Mouse (Mus musculus): Measurements from ENCODE around the gene Kcnk18. TPM values are rescaled to one million over a fixed set of nuclear protein-coding genes. Genes with fewer than 3 reads are reported as not detected.

Kcnk18 gene
- total and polyA plus RNA-seq, 2 experiments: not detected

DNA sequence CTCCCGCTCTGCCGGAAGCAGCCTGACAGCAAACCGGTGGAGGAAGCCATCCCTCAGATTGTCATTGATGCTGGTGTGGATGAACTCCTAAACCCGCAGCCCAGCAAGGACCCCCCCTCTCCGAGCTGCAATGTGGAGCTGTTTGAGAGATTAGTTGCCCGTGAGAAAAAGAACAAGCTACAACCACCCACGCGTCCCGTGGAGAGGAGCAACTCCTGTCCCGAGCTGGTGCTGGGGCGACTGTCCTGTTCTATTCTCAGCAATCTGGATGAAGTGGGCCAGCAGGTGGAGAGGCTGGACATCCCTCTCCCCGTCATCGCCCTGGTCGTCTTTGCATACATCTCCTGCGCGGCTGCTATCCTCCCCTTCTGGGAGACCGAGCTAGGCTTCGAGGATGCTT, 16.0 kb downstream of the Kcnk18 start:
- DNase-seq (ENCODE audit: extremely low read depth, low read depth, low spot score): no peak
- H3K36me3 ChIP-seq (ENCODE audit: control insufficient read depth, insufficient read depth, low read length): no peaks in the 10 kb centered on the region
- no peaks in the 10 kb centered on the region for H3K27me3 ChIP-seq (ENCODE audit: control insufficient read depth, insufficient read depth, low read length)
- no peaks in the 10 kb centered on the region for H3K4me1 ChIP-seq (ENCODE audit: control insufficient read depth, insufficient read depth, low read length)
- H3K4me3 ChIP-seq (ENCODE audit: insufficient read depth, low read depth, low read length): no peak overlapping the region
- WGBS: 87% methylated on average over 18 of the region's 18 CpGs
- no peak for TF ChIP-seq CTCF (IDR thresholded peaks at IDR 0.05; ENCODE audit: low read depth, low read length)
- no peak for TF ChIP-seq POLR2A (IDR thresholded peaks at IDR 0.05; ENCODE audit: extremely low read depth, insufficient read depth, low read length)
- H3K27ac ChIP-seq (replicated peaks; ENCODE audit: insufficient read depth, low read depth, low read length): no peak overlapping the region
- no peaks in the 10 kb centered on the region for H3K79me2 ChIP-seq (ENCODE audit: control insufficient read depth, insufficient read depth, low read length)
- no peak overlapping the region for H3K9ac ChIP-seq (ENCODE audit: low read depth, low read length)

- Histone ChIP-seq H3K9ac (ENCODE audit: low read depth, low read length) (no peak overlapping the region), H3K27ac (replicated peaks; ENCODE audit: insufficient read depth, low read depth, low read length) (no peak overlapping the region), H3K27me3 (ENCODE audit: control insufficient read depth, insufficient read depth, low read length) (no peaks in the 10 kb centered on the region), H3K36me3 (ENCODE audit: control insufficient read depth, insufficient read depth, low read length) (no peaks in the 10 kb centered on the region), H3K4me3 (ENCODE audit: insufficient read depth, low read depth, low read length) (no peak overlapping the region), H3K4me1 (ENCODE audit: control insufficient read depth, insufficient read depth, low read length) (no peaks in the 10 kb centered on the region), H3K79me2 (ENCODE audit: control insufficient read depth, insufficient read depth, low read length) (no peaks in the 10 kb centered on the region)
- 83% methylated on average over 6 of the region's 6 CpGs for WGBS
- no peak for DNase-seq (ENCODE audit: extremely low read depth, low read depth, low spot score)
- TF ChIP-seq CTCF (IDR thresholded peaks at IDR 0.05; ENCODE audit: low read depth, low read length) (no peak), POLR2A (IDR thresholded peaks at IDR 0.05; ENCODE audit: extremely low read depth, insufficient read depth, low read length) (no peak)
Observed at GRCm38 (mm10) chr19:59236046-59236445, 17.0 kb downstream of the Kcnk18 start.

DNA sequence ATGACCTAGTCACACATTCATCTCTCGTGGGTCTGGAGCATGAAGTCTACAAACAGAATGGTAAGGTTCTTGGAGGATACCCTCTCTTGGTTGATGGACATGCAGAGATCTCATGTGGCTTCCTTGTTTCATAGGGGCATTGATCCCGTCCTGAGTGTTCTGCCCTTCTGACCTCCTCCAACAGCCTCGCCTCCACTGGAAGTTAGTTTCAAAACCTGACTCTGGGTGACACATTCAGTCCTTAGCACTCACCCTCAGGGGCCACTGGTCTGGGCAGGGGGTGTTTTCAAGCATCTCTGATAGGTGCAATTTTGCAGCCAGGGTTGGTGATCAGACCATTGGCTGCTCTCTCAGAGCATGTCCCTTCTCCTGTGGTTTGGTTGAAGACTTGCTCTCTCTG, 19.6 kb downstream of the Kcnk18 start:
- Histone ChIP-seq H3K4me1 (ENCODE audit: control insufficient read depth, insufficient read depth, low read length) (no peaks in the 10 kb centered on the region), H3K4me3 (ENCODE audit: insufficient read depth, low read depth, low read length) (no peak overlapping the region), H3K9ac (ENCODE audit: low read depth, low read length) (no peak overlapping the region), H3K79me2 (ENCODE audit: control insufficient read depth, insufficient read depth, low read length) (no peaks in the 10 kb centered on the region), H3K27ac (replicated peaks; ENCODE audit: insufficient read depth, low read depth, low read length) (no peak overlapping the region), H3K36me3 (ENCODE audit: control insufficient read depth, insufficient read depth, low read length) (no peaks in the 10 kb centered on the region), H3K27me3 (ENCODE audit: control insufficient read depth, insufficient read depth, low read length) (no peaks in the 10 kb centered on the region)
- TF ChIP-seq CTCF (IDR thresholded peaks at IDR 0.05; ENCODE audit: low read depth, low read length) (no peak), POLR2A (IDR thresholded peaks at IDR 0.05; ENCODE audit: extremely low read depth, insufficient read depth, low read length) (no peak)
- WGBS: 54% methylated on average over 3 of the region's 3 CpGs
- DNase-seq (ENCODE audit: extremely low read depth, low read depth, low spot score): no peak

DNA sequence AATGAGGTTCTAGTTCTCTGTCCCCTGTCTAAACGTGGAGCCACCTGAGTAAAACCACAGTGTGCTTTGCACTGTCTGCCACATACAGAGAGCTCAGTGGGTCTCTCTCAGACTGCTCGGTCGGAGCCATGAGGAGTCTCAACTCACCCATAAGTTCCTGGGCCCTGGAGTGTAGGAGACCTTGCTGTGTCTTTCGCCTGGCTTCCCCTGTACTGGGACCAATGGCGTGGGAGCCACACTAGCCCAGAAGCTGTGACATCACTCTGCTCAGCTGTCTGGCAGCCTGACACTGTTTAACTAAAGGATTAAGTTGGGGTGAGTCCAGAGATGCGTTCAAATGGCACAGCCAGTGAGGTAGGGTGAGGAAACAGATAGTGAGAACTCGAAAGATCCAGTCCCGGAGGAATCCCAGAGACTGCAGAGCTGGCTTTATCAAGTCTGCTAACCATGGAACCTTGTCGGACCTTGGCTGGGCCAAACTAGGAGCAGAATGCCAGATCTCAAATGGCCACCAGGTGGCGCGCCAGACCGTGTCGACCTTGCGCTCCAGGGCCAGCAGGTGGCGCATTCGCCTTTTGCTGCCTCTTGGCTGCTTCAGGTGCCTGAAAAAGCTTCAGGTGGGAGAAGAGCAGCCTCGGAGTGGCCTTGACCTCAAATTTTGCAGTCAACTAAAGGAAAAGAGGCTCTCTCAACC, 20.3 kb downstream of the Kcnk18 start:
- Histone ChIP-seq H3K9ac (ENCODE audit: low read depth, low read length) (no peak overlapping the region), H3K27me3 (ENCODE audit: control insufficient read depth, insufficient read depth, low read length) (no peaks in the 10 kb centered on the region), H3K27ac (replicated peaks; ENCODE audit: insufficient read depth, low read depth, low read length) (no peak overlapping the region), H3K4me3 (ENCODE audit: insufficient read depth, low read depth, low read length) (no peak overlapping the region; the same call in 1 of the 2 replicates), H3K79me2 (ENCODE audit: control insufficient read depth, insufficient read depth, low read length) (no peaks in the 10 kb centered on the region), H3K4me1 (ENCODE audit: control insufficient read depth, insufficient read depth, low read length) (no peaks in the 10 kb centered on the region), H3K36me3 (ENCODE audit: control insufficient read depth, insufficient read depth, low read length) (no peaks in the 10 kb centered on the region)
- TF ChIP-seq POLR2A (IDR thresholded peaks at IDR 0.05; ENCODE audit: extremely low read depth, insufficient read depth, low read length): no peak
- TF ChIP-seq CTCF (IDR thresholded peaks at IDR 0.05; ENCODE audit: low read depth, low read length): peak; percentile 100
- peak; percentile 50 for DNase-seq (ENCODE audit: extremely low read depth, low read depth, low spot score)
- 17% methylated on average over 17 of the region's 17 CpGs for WGBS

GRCm38 (mm10) chr19:59241987-59242386, 23.0 kb downstream of the Kcnk18 start:
- no peak overlapping the region for H3K27ac ChIP-seq (replicated peaks; ENCODE audit: insufficient read depth, low read depth, low read length)
- H3K27me3 ChIP-seq (ENCODE audit: control insufficient read depth, insufficient read depth, low read length): no peaks in the 10 kb centered on the region
- WGBS: 75% methylated on average over 4 of the region's 4 CpGs
- DNase-seq (ENCODE audit: extremely low read depth, low read depth, low spot score): no peak
- no peaks in the 10 kb centered on the region for H3K79me2 ChIP-seq (ENCODE audit: control insufficient read depth, insufficient read depth, low read length)
- H3K36me3 ChIP-seq (ENCODE audit: control insufficient read depth, insufficient read depth, low read length): no peaks in the 10 kb centered on the region
- no peak overlapping the region for H3K4me3 ChIP-seq (ENCODE audit: insufficient read depth, low read depth, low read length)
- no peaks in the 10 kb centered on the region for H3K4me1 ChIP-seq (ENCODE audit: control insufficient read depth, insufficient read depth, low read length)
- no peak overlapping the region for H3K9ac ChIP-seq (ENCODE audit: low read depth, low read length)
- TF ChIP-seq CTCF (IDR thresholded peaks at IDR 0.05; ENCODE audit: low read depth, low read length): no peak
- no peak for TF ChIP-seq POLR2A (IDR thresholded peaks at IDR 0.05; ENCODE audit: extremely low read depth, insufficient read depth, low read length)

DNA sequence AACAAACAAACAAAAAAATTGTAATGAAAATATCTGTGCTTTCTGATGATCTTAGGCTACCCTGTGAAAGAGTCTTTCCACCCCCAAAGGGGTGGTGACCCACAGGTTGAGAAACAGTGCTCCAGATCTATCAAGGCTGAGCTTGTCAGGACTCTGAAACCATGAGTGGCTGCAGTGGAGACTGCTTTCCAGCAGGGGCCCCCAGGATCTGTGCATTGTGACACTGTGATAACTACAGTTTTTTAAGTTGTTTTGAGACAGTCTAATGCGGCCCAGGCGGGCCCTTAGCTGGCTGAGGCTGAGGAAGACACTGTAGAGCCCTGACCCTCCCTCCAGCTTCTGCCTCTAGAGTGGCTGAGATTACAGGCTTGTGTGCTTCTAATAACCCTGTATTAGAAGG, 24.0 kb downstream of the Kcnk18 start:
- Histone ChIP-seq H3K4me1 (ENCODE audit: control insufficient read depth, insufficient read depth, low read length) (no peaks in the 10 kb centered on the region), H3K27me3 (ENCODE audit: control insufficient read depth, insufficient read depth, low read length) (no peaks in the 10 kb centered on the region; the same call in 1 of the 2 replicates), H3K9ac (ENCODE audit: low read depth, low read length) (no peak overlapping the region), H3K4me3 (ENCODE audit: insufficient read depth, low read depth, low read length) (no peak overlapping the region), H3K79me2 (ENCODE audit: control insufficient read depth, insufficient read depth, low read length) (no peaks in the 10 kb centered on the region), H3K36me3 (ENCODE audit: control insufficient read depth, insufficient read depth, low read length) (no peaks in the 10 kb centered on the region), H3K27ac (replicated peaks; ENCODE audit: insufficient read depth, low read depth, low read length) (no peak overlapping the region)
- TF ChIP-seq CTCF (IDR thresholded peaks at IDR 0.05; ENCODE audit: low read depth, low read length) (no peak), POLR2A (IDR thresholded peaks at IDR 0.05; ENCODE audit: extremely low read depth, insufficient read depth, low read length) (no peak)
- no peak for DNase-seq (ENCODE audit: extremely low read depth, low read depth, low spot score)
- 90% methylated on average over 2 of the region's 2 CpGs for WGBS
